Mouse (Mus musculus) cerebellum, postnatal 4 days (tissue): Measurements from ENCODE around the gene Hrh2.
A peak's percentile ranks its signal among the peaks of the same experiment; 100 is the strongest.

Experiments
- DNase-seq, 2 experiments: peaks; one replicate each; pipeline ENCODE4 v3.0.0; 2022; ENCODE audit warnings: low spot score in 2 of 2, mixed read lengths in 1 of 2

Hrh2 gene

GRCm38 (mm10) chr13:54266472-54266871 is 74.5 kb downstream of the Hrh2 start:
- peak in 1 of 2 experiments; percentile 75 for DNase-seq

GRCm38 (mm10) chr13:54269087-54269486 is 77.2 kb downstream of the Hrh2 start:
- DNase-seq = no peak

- DNase-seq = no peak
These were observed 77.7 kb downstream of the Hrh2 start for GRCm38 (mm10) chr13:54269628-54270027.

- no peak for DNase-seq
These were observed 80.1 kb downstream of the Hrh2 start for GRCm38 (mm10) chr13:54272076-54272475.

- DNase-seq = no peak
These were observed 85.5 kb downstream of the Hrh2 start for GRCm38 (mm10) chr13:54277406-54277805.

GRCm38 (mm10) chr13:54280366-54280765 is 88.4 kb downstream of the Hrh2 start:
- DNase-seq = no peak

GRCm38 (mm10) chr13:54281149-54281548 is 89.2 kb downstream of the Hrh2 start:
- no peak for DNase-seq

GRCm38 (mm10) chr13:54281623-54282022 is 89.7 kb downstream of the Hrh2 start:
- no peak for DNase-seq

- no peak for DNase-seq
These were observed 90.4 kb downstream of the Hrh2 start for GRCm38 (mm10) chr13:54282149-54282860.

- DNase-seq = no peak
These were observed 90.9 kb downstream of the Hrh2 start for GRCm38 (mm10) chr13:54282861-54283206.
